ENCODE assay signal across 30 mouse cellular contexts in the genomic region with DNA sequence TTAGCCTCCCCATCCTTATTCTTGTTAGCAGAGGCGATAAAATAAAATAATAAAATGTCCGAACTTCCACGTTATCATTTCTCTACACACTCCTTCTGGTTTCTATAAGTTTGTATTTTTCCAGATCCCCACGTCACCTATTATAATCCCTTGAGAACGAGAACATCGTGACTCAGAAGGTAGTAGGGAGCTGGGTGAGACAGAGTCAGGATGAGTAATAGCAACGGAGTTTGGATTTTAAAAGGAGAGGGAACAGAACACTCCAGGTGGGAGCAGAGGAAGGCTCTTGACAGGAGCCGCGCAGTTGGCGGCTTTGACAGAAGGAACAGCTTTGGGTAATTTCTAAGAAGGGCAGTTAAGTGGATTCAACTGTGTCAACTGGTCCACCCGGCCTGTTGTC.
A peak's percentile ranks its signal among the peaks of the same experiment; 100 is the strongest.
DNase-seq lines count a peak whose midpoint lies in the region; ATAC-seq lines count a peak whose summit lies in the region.
"Had no signal": no experiment of that assay in that cellular context is flagged by ENCODE, and none has a peak within 500 bp of the region (broad histone marks: within the 10 kb centered on the region; RNA-seq: fewer than 3 reads in every experiment).

No protein-coding gene starts in this region.

- H3K9ac ChIP-seq in hindbrain, embryonic 13.5 days = no peak overlapping the region
- H3K9ac ChIP-seq: embryonic facial prominence, embryonic 15.5 days; forebrain, embryonic 12.5 days; forebrain, postnatal 0 days; liver, embryonic 12.5 days; liver, postnatal 0 days; midbrain, embryonic 12.5 days; neural tube, embryonic 13.5 days; stomach, embryonic 15.5 days had no signal

- H3K4me3 ChIP-seq in hindbrain, embryonic 13.5 days = no peak overlapping the region
- H3K4me3 ChIP-seq: embryonic facial prominence, embryonic 10.5 days; embryonic facial prominence, embryonic 15.5 days; forebrain, embryonic 12.5 days; hindbrain, embryonic 10.5 days; liver, embryonic 12.5 days; megakaryocyte, embryonic 14.5 days; midbrain, embryonic 12.5 days; neural tube, embryonic 13.5 days; stomach, embryonic 15.5 days had no signal

- H3K36me3 ChIP-seq in hindbrain, embryonic 13.5 days = no peaks in the 10 kb centered on the region
- H3K36me3 ChIP-seq: embryonic facial prominence, embryonic 10.5 days; embryonic facial prominence, embryonic 15.5 days; forebrain, embryonic 12.5 days; hindbrain, embryonic 10.5 days; liver, embryonic 12.5 days; midbrain, embryonic 12.5 days; neural tube, embryonic 13.5 days; stomach, embryonic 15.5 days had no signal

- H3K27ac ChIP-seq in hindbrain, embryonic 13.5 days = no peak overlapping the region
- H3K27ac ChIP-seq: embryonic facial prominence, embryonic 10.5 days; embryonic facial prominence, embryonic 15.5 days; forebrain, embryonic 12.5 days; hindbrain, embryonic 10.5 days; kidney, postnatal 0 days; liver, embryonic 12.5 days; midbrain, embryonic 12.5 days; neural tube, embryonic 13.5 days; stomach, embryonic 15.5 days had no signal

- 85% methylated on average over 11 of the region's 11 CpGs for WGBS in hindbrain, embryonic 13.5 days

- intact Hi-C loops in left cerebral cortex, postnatal 14 days (cut with DNase I) = no loop called here
- intact Hi-C loops in left cerebral cortex, postnatal 36 days (cut with DNase I) = no loop called here

- H3K9me3 ChIP-seq in hindbrain, embryonic 13.5 days = no peaks in the 10 kb centered on the region
- H3K9me3 ChIP-seq: embryonic facial prominence, embryonic 10.5 days; embryonic facial prominence, embryonic 15.5 days; forebrain, embryonic 12.5 days; hindbrain, embryonic 10.5 days; liver, embryonic 12.5 days; megakaryocyte, embryonic 14.5 days; midbrain, embryonic 12.5 days; neural tube, embryonic 13.5 days; stomach, embryonic 15.5 days had no signal

- DNase-seq in left cerebral cortex, adult 18-20 months (ENCODE audit: low spot score in 2 of 2) = peak; percentile 17 to 28
- no peak for DNase-seq in left cerebral cortex, postnatal 14 days (ENCODE audit: low spot score in 2 of 2)
- peak; percentile 23 to 33 for DNase-seq in right cerebral cortex, adult 2 months (ENCODE audit: low spot score in 2 of 2)
- no peak for DNase-seq in right cerebral cortex, postnatal 10 days (ENCODE audit: low spot score in 2 of 2)
- peak; percentile 14 to 16 for DNase-seq in left cerebral cortex, postnatal 36 days (ENCODE audit: low spot score in 2 of 2)
- no peak for DNase-seq in kidney, adult 11 months
- DNase-seq: cerebellum, adult 8-10 months; cerebellum, postnatal 25 days; forebrain, postnatal 0 days; gastrocnemius, postnatal 14 days; heart, postnatal 14 days; kidney, adult 8-10 months; kidney, postnatal 4 days; layer of hippocampus, postnatal 36 days; liver, postnatal 0 days; lung, postnatal 36 days; thymus, postnatal 25 days had no signal

- ATAC-seq in hindbrain, embryonic 13.5 days (ENCODE audit: low FRiP score) = no peak
- ATAC-seq: CD4-positive, CD25-positive, alpha-beta regulatory T cell, adult 4 months; forebrain, postnatal 0 days; hindbrain, embryonic 16.5 days; liver, embryonic 12.5 days; liver, postnatal 0 days had no signal

- no peak overlapping the region for H3K4me2 ChIP-seq in hindbrain, embryonic 13.5 days
- H3K4me2 ChIP-seq: embryonic facial prominence, embryonic 15.5 days; forebrain, embryonic 12.5 days; liver, embryonic 12.5 days; midbrain, embryonic 12.5 days; neural tube, embryonic 13.5 days; stomach, embryonic 15.5 days had no signal

- H3K4me1 ChIP-seq in hindbrain, embryonic 13.5 days (replicated peaks) = no peaks in the 10 kb centered on the region
- H3K4me1 ChIP-seq: embryonic facial prominence, embryonic 10.5 days; embryonic facial prominence, embryonic 15.5 days; forebrain, embryonic 12.5 days; hindbrain, embryonic 10.5 days; liver, embryonic 12.5 days; megakaryocyte, embryonic 14.5 days; midbrain, embryonic 12.5 days; neural tube, embryonic 13.5 days; stomach, embryonic 15.5 days had no signal

- no peaks in the 10 kb centered on the region for H3K27me3 ChIP-seq in hindbrain, embryonic 13.5 days
- H3K27me3 ChIP-seq: embryonic facial prominence, embryonic 15.5 days; forebrain, embryonic 12.5 days; liver, embryonic 12.5 days; megakaryocyte, embryonic 14.5 days; midbrain, embryonic 12.5 days; neural tube, embryonic 13.5 days; stomach, embryonic 15.5 days had no signal

Comparison
In these comparisons a context has a peak if more than half of its experiments do, and no peak if none do; other contexts are left out.
1. DNase-seq: peak in left cerebral cortex, adult 18-20 months (2 of 2), right cerebral cortex, adult 2 months (2 of 2) and left cerebral cortex, postnatal 36 days (2 of 2); none in left cerebral cortex, postnatal 14 days (0 of 2), right cerebral cortex, postnatal 10 days (0 of 2) and kidney, adult 11 months (single experiment).